Mouse (Mus musculus) thymus, adult 2 months (tissue): ENCODE data around the gene Lrrtm3.

ENCODE experiments used
- CTCF ChIP-seq: fragments of 200-500 bp; IDR thresholded peaks from 2 replicates; pipeline ENCODE4 v1.5.1; 2012; ENCODE audit warnings: mild to moderate bottlenecking, control low read depth, low read length, moderate library complexity, borderline replicate concordance; ENCODE audit not compliant: control insufficient read depth, poor library complexity, insufficient read depth; ENCODE audit errors: extremely low read depth
- POLR2A ChIP-seq: fragments of 200-500 bp; IDR thresholded peaks from 2 replicates; pipeline ENCODE4 v1.6.1; 2012; ENCODE audit warnings: mild to moderate bottlenecking, low read length, control low read depth, moderate library complexity; ENCODE audit not compliant: control insufficient read depth, poor library complexity, insufficient read depth; ENCODE audit errors: extremely low read depth

DNA sequence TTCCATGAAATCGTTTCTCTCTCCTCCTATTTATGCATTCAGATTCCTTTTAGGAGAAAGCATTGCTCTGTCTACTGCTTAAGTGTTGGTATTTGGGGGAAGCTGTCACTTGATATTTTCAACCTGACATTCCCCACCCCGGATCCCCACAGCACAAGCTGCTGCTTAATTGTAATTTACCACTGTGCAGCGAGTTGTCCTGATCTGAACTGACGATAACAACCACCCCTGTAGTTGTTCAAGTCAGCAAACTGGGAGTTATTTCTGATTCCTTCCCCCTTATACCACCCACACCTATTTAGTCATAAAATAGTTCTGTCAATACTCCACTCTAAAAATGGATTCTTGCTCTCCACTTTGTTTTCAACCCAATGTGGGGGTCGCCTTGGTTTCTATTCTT is 95.8 kb downstream of the Lrrtm3 start:
- TF ChIP-seq CTCF (no peak), POLR2A (no peak)
